Mouse (Mus musculus) MEL (cell line): ENCODE measurements around the gene Atrx. TPM values are rescaled to one million over a fixed set of nuclear protein-coding genes. Genes with fewer than 3 reads are reported as not detected.
"Not testable (repeated sequence)": the region's sequence is repeated elsewhere in the genome, so short reads cannot be mapped to it uniquely, and the experiment has no call there.

Experiments
- DNase-seq: peaks from one replicate; pipeline ENCODE4 v3.0.0; 2011; ENCODE audit warnings: low read depth, low spot score
- H3K27ac ChIP-seq: 2 replicates; pipeline ENCODE4 v1.5.1; 2012; ENCODE audit warnings: low read depth, mild to moderate bottlenecking, control low read depth, low read length, moderate library complexity; ENCODE audit not compliant: control insufficient read depth
- H3K27me3 ChIP-seq, 2 experiments: fragments of 150-350 bp in 1 of 2; sonication (generic) in 1 of 2; 2 replicates each; pipeline ENCODE4 v1.6.1; 2012; ENCODE audit warnings: low read length in 2 of 2, mild to moderate bottlenecking in 2 of 2, improper control_type of control experiment in 1 of 2, moderate library complexity in 1 of 2; ENCODE audit not compliant: insufficient read depth in 2 of 2, control insufficient read depth in 1 of 2
- H3K36me3 ChIP-seq, 2 experiments: 2 replicates each; pipeline ENCODE4 v1.6.1; 2012 to 2014; ENCODE audit warnings: low read length in 2 of 2, improper control_type of control experiment in 1 of 2, inconsistent platforms in 1 of 2, mild to moderate bottlenecking in 1 of 2; ENCODE audit not compliant: insufficient read depth in 2 of 2, control insufficient read depth in 1 of 2
- H3K4me1 ChIP-seq, 2 experiments: fragments of 150-350 bp in 1 of 2; sonication (generic) in 1 of 2; 2 replicates each; pipeline ENCODE4 v1.6.1; 2012; ENCODE audit warnings: low read length in 2 of 2, improper control_type of control experiment in 1 of 2, mild to moderate bottlenecking in 1 of 2; ENCODE audit not compliant: insufficient read depth in 2 of 2, control insufficient read depth in 1 of 2
- H3K4me3 ChIP-seq, 2 experiments: fragments of 150-350 bp in 1 of 2; sonication (generic) in 1 of 2; 2 replicates each; pipeline ENCODE4 v1.5.1; 2012; ENCODE audit warnings: low read depth in 2 of 2, low read length in 2 of 2, mild to moderate bottlenecking in 2 of 2, moderate library complexity in 2 of 2, control low read depth in 1 of 2, improper control_type of control experiment in 1 of 2; ENCODE audit not compliant: control insufficient read depth in 1 of 2, insufficient read depth in 1 of 2
- H3K79me2 ChIP-seq: 2 replicates; pipeline ENCODE4 v1.6.1; 2012; ENCODE audit warnings: mild to moderate bottlenecking, low read length, moderate library complexity; ENCODE audit not compliant: control insufficient read depth, poor library complexity, insufficient read depth
- H3K9ac ChIP-seq: 2 replicates; pipeline ENCODE4 v1.6.1; 2012; ENCODE audit warnings: low read depth, mild to moderate bottlenecking, control low read depth, low read length, moderate library complexity; ENCODE audit not compliant: control insufficient read depth, poor library complexity, severe bottlenecking
- H3K9me3 ChIP-seq: fragments of 150-350 bp; sonication (generic); replicated peaks from 2 replicates; pipeline ENCODE4 v1.6.1; 2012; ENCODE audit warnings: mild to moderate bottlenecking, low read length, improper control_type of control experiment, moderate library complexity; ENCODE audit not compliant: insufficient read depth
- BHLHE40 ChIP-seq: IDR thresholded peaks from 2 replicates; pipeline ENCODE4 v1.6.1; 2012; ENCODE audit warnings: low read depth, mild to moderate bottlenecking, inconsistent platforms, low read length, improper control_type of control experiment, borderline replicate concordance
- EP300 ChIP-seq, 2 experiments: IDR thresholded peaks; 2 replicates each; pipeline ENCODE4 v1.6.1; 2011; ENCODE audit warnings: improper control_type of control experiment in 2 of 2, low read length in 2 of 2, low read depth in 1 of 2, mild to moderate bottlenecking in 1 of 2
- GABPA ChIP-seq: IDR thresholded peaks from 2 replicates; pipeline ENCODE4 v1.6.1; 2012; ENCODE audit warnings: low read depth, mild to moderate bottlenecking, inconsistent platforms, low read length, improper control_type of control experiment, moderate library complexity
- HCFC1 ChIP-seq: IDR thresholded peaks from 2 replicates; pipeline ENCODE4 v1.6.1; 2012; ENCODE audit warnings: low read depth, mild to moderate bottlenecking, inconsistent platforms, low read length, improper control_type of control experiment, moderate library complexity
- JUND ChIP-seq: IDR thresholded peaks from 2 replicates; pipeline ENCODE4 v1.6.1; 2011; ENCODE audit warnings: low read depth, mild to moderate bottlenecking, improper control_type of control experiment, low read length
- KAT2A ChIP-seq: conservative IDR thresholded peaks from 2 replicates; pipeline ENCODE4 v1.6.1; 2012; ENCODE audit warnings: low read depth, low read length, improper control_type of control experiment, inconsistent platforms
- MAFK ChIP-seq: IDR thresholded peaks from 2 replicates; pipeline ENCODE4 v1.6.1; 2011; ENCODE audit warnings: low read depth, mild to moderate bottlenecking, low read length, improper control_type of control experiment, borderline replicate concordance
- MAX ChIP-seq: IDR thresholded peaks from 2 replicates; pipeline ENCODE4 v1.6.1; 2011; ENCODE audit warnings: low read length, improper control_type of control experiment
- NRF1 ChIP-seq: IDR thresholded peaks from 2 replicates; pipeline ENCODE4 v1.6.1; 2014; ENCODE audit warnings: low read depth, mild to moderate bottlenecking, inconsistent platforms, low read length, improper control_type of control experiment, moderate library complexity; ENCODE audit not compliant: poor library complexity, insufficient read depth, severe bottlenecking
- RCOR1 ChIP-seq: IDR thresholded peaks from 2 replicates; pipeline ENCODE4 v1.6.1; 2012; ENCODE audit warnings: low read depth, mild to moderate bottlenecking, inconsistent platforms, low read length, improper control_type of control experiment
- SIN3A ChIP-seq: IDR thresholded peaks from 2 replicates; pipeline ENCODE4 v1.6.1; 2012; ENCODE audit warnings: low read length, improper control_type of control experiment, inconsistent platforms
- SMC3 ChIP-seq: IDR thresholded peaks from 2 replicates; pipeline ENCODE4 v1.6.1; 2011; ENCODE audit warnings: low read depth, low read length, improper control_type of control experiment
- UBTF ChIP-seq: IDR thresholded peaks from 2 replicates; pipeline ENCODE4 v1.6.1; 2012; ENCODE audit warnings: low read depth, mild to moderate bottlenecking, inconsistent platforms, low read length, improper control_type of control experiment, moderate library complexity, borderline replicate concordance; ENCODE audit not compliant: insufficient read depth
- ZMIZ1 ChIP-seq: IDR thresholded peaks from 2 replicates; pipeline ENCODE4 v1.6.1; 2012; ENCODE audit warnings: low read depth, mild to moderate bottlenecking, inconsistent platforms, low read length, improper control_type of control experiment, moderate library complexity
- ZNF384 ChIP-seq: IDR thresholded peaks from 2 replicates; pipeline ENCODE4 v1.6.1; 2012; ENCODE audit warnings: low read depth, mild to moderate bottlenecking, inconsistent platforms, low read length, improper control_type of control experiment
- polyA plus RNA-seq, 2 experiments: library from polyadenylated mRNA; stranded (reverse) in 1 of 2; unstranded in 1 of 2; fragments of >175 nt in 1 of 2; fragments of >200 nt in 1 of 2; gene quantifications; 2 replicates each; pipeline versions ENCODE4 v1.2.1 to v1.2.4; 2012; ENCODE audit warnings: low replicate concordance in 2 of 2, low read depth in 1 of 2; ENCODE audit not compliant: insufficient read length in 2 of 2, insufficient read depth in 1 of 2, missing spikeins in 1 of 2
- total RNA-seq: library from RNA; depleted of rRNA; stranded (reverse); fragments of 300-350 nt; gene quantifications from 2 replicates; pipeline ENCODE4 v1.2.3, GENCODE M21; 2012

The Atrx gene
- total and polyA plus RNA-seq, 3 experiments: 44.4 to 379 (median 46.9) TPM

- Histone ChIP-seq H3K4me3 (no peak overlapping the region), H3K27ac (no peak overlapping the region), H3K4me1 (peaks cover 2 to 9% of the 10 kb centered on the region in 2 experiments), H3K9me3 (no peaks in the 10 kb centered on the region), H3K36me3 (peaks cover 2 to 15% of the 10 kb centered on the region in 2 experiments; a peak in 3 of 4 replicates), H3K9ac (no peak overlapping the region), H3K79me2 (peaks cover 64% of the 10 kb centered on the region), H3K27me3 (no peaks in the 10 kb centered on the region)
- TF ChIP-seq UBTF: no peak
- TF ChIP-seq GABPA: no peak
- TF ChIP-seq NRF1: no peak
- TF ChIP-seq EP300 (IDR thresholded peaks at IDR 0.05; ENCODE audit: low read depth in 1 of 2, low read length in 2 of 2): no peak
- no peak for TF ChIP-seq ZMIZ1
- TF ChIP-seq BHLHE40: no peak
- no peak for TF ChIP-seq SIN3A
- TF ChIP-seq MAFK: no peak
- no peak for TF ChIP-seq KAT2A
- TF ChIP-seq HCFC1: no peak
- no peak for TF ChIP-seq MAX
- TF ChIP-seq ZNF384: no peak
- TF ChIP-seq RCOR1: no peak
- DNase-seq: no peak
Measured at GRCm38 (mm10) chrX:105924326-105925070, 4.7 kb downstream of the Atrx start.

GRCm38 (mm10) chrX:105923896-105924295 lies 5.3 kb downstream of the Atrx start:
- Histone ChIP-seq H3K4me1 (peaks cover 0 to 9% of the 10 kb centered on the region in 2 experiments; a peak in 3 of 4 replicates), H3K79me2 (peaks cover 68% of the 10 kb centered on the region), H3K4me3 (no peak overlapping the region), H3K9ac (no peak overlapping the region), H3K36me3 (peaks cover 2 to 15% of the 10 kb centered on the region in 2 experiments; a peak in 3 of 4 replicates), H3K27me3 (no peaks in the 10 kb centered on the region), H3K9me3 (no peaks in the 10 kb centered on the region), H3K27ac (no peak overlapping the region)
- TF ChIP-seq MAFK: no peak
- TF ChIP-seq GABPA: no peak
- no peak for TF ChIP-seq HCFC1
- no peak for TF ChIP-seq ZMIZ1
- no peak for TF ChIP-seq JUND
- no peak for TF ChIP-seq SMC3
- DNase-seq: no peak

DNA sequence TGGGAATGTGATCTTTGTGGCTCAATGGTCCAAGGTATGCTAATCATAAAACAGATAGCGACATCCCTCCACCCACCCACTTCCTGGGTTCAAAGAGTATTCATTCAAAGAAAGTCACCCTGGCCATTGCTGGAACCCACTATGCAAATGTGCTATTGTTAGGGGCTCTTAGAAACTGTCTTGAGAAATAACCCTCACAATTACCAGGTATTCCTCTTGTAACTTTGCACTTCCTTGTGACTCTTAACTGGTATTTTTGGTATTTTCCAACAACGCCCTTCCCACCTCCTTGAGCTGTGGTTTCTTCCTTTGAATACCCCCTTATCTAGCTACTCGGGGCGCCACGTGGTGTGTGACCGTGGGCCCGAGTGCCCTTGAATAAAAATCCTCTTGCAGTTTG lies 6.2 kb downstream of the Atrx start:
- not testable (repeated sequence) for H3K4me1 ChIP-seq

More for the DNA sequence above, 6.2 kb downstream of the Atrx start:
- H3K9me3 ChIP-seq, H3K9ac ChIP-seq, H3K4me3 ChIP-seq, H3K27me3 ChIP-seq, DNase-seq, H3K27ac ChIP-seq: not testable (repeated sequence)
- peaks cover 2 to 15% of the 10 kb centered on the region in 2 experiments; a peak in 3 of 4 replicates for H3K36me3 ChIP-seq
- H3K79me2 ChIP-seq: peaks cover 64% of the 10 kb centered on the region
